Mouse (Mus musculus): ENCODE results near the gene Ephx3.
"Not testable (repeated sequence)": the region's sequence is repeated elsewhere in the genome, so short reads cannot be mapped to it uniquely, and the experiment has no call there.

Ephx3 gene

GRCm38 (mm10) chr17:32188863-32189636 is at the start of gene Ephx3:
Gene Ephx3, minus strand, starts transcription at chr17:32189549.
- peak in 1 of 2 experiments; percentile 41 for DNase-seq (ENCODE audit: low spot score in 2 of 2)

- no peak for DNase-seq (ENCODE audit: low spot score in 2 of 2)
These were observed 49.2 kb upstream of the Ephx3 start for GRCm38 (mm10) chr17:32238589-32238988.

- DNase-seq (ENCODE audit: low spot score in 2 of 2), result no peak
These were observed 46.3 kb upstream of the Ephx3 start for GRCm38 (mm10) chr17:32235534-32236191.

GRCm38 (mm10) chr17:32233174-32233573 is 43.8 kb upstream of the Ephx3 start:
- no peak for DNase-seq (ENCODE audit: low spot score in 2 of 2)

- no peak for DNase-seq (ENCODE audit: low spot score in 2 of 2)
These were observed 39.9 kb upstream of the Ephx3 start for GRCm38 (mm10) chr17:32229256-32229655.

- no peak for DNase-seq (ENCODE audit: low spot score in 2 of 2)
These were observed 31.5 kb upstream of the Ephx3 start for GRCm38 (mm10) chr17:32220873-32221272.

- not testable (repeated sequence) for DNase-seq (ENCODE audit: low spot score in 2 of 2)
These were observed 26.2 kb upstream of the Ephx3 start for GRCm38 (mm10) chr17:32215587-32215986.

- not testable (repeated sequence) for DNase-seq (ENCODE audit: low spot score in 2 of 2)
These were observed 22.2 kb upstream of the Ephx3 start for GRCm38 (mm10) chr17:32211554-32211953.

GRCm38 (mm10) chr17:32209752-32210151 is 20.4 kb upstream of the Ephx3 start:
- DNase-seq (ENCODE audit: low spot score in 2 of 2), result peak; percentile 36 to 72

GRCm38 (mm10) chr17:32209144-32209543 is 19.8 kb upstream of the Ephx3 start:
- no peak for DNase-seq (ENCODE audit: low spot score in 2 of 2)

GRCm38 (mm10) chr17:32207586-32208245 is 18.4 kb upstream of the Ephx3 start:
- DNase-seq (ENCODE audit: low spot score in 2 of 2), result no peak

- no peak for DNase-seq (ENCODE audit: low spot score in 2 of 2)
These were observed 16.0 kb upstream of the Ephx3 start for GRCm38 (mm10) chr17:32205345-32205744.

GRCm38 (mm10) chr17:32202972-32203371 is 13.6 kb upstream of the Ephx3 start:
- DNase-seq (ENCODE audit: low spot score in 2 of 2), result no peak

GRCm38 (mm10) chr17:32201086-32201485 is 11.7 kb upstream of the Ephx3 start:
- DNase-seq (ENCODE audit: low spot score in 2 of 2), result peak; percentile 54 to 66

- DNase-seq (ENCODE audit: low spot score in 2 of 2), result no peak
These were observed 10.4 kb upstream of the Ephx3 start for GRCm38 (mm10) chr17:32199796-32200195.

GRCm38 (mm10) chr17:32197156-32197555 is 7.8 kb upstream of the Ephx3 start:
- DNase-seq (ENCODE audit: low spot score in 2 of 2), result no peak

- DNase-seq (ENCODE audit: low spot score in 2 of 2), result no peak
These were observed 6.4 kb upstream of the Ephx3 start for GRCm38 (mm10) chr17:32195725-32196124.

- no peak for DNase-seq (ENCODE audit: low spot score in 2 of 2)
These were observed 3.7 kb upstream of the Ephx3 start for GRCm38 (mm10) chr17:32193010-32193409.

- DNase-seq (ENCODE audit: low spot score in 2 of 2), result no peak
These were observed 501 bp upstream of the Ephx3 start for GRCm38 (mm10) chr17:32189850-32190249.

- no peak for DNase-seq (ENCODE audit: low spot score in 2 of 2)
These were observed 6.3 kb downstream of the Ephx3 start for GRCm38 (mm10) chr17:32183017-32183416.

- DNase-seq (ENCODE audit: low spot score in 2 of 2), result no peak
These were observed 9.5 kb downstream of the Ephx3 start for GRCm38 (mm10) chr17:32179621-32180491.

- no peak for DNase-seq (ENCODE audit: low spot score in 2 of 2)
These were observed 12.4 kb downstream of the Ephx3 start for GRCm38 (mm10) chr17:32176919-32177318.

Data from thymus, postnatal 10 days (tissue).